Mouse (Mus musculus) midbrain, postnatal 0 days (tissue): ENCODE results near the gene Foxn3. TPM values are rescaled to one million over a fixed set of nuclear protein-coding genes. Genes with fewer than 3 reads are reported as not detected.

Experiments used
- ATAC-seq: fragments of 200-750 bp; cut with Nextera tagmentation; 2 replicates; pipeline ENCODE4 v1.8.0; 2017; ENCODE audit warnings: moderate number of reproducible peaks, mild to moderate bottlenecking, moderate TSS enrichment, moderate library complexity; ENCODE audit not compliant: low FRiP score
- DNase-seq: peaks from one replicate; pipeline ENCODE4 v3.0.0-alpha.2; 2015; ENCODE audit warnings: low spot score
- H3K27ac ChIP-seq: fragments of 300-500 bp; sonication (generic); 2 replicates; pipeline ENCODE4 v1.5.1; 2014; ENCODE audit warnings: low read depth, mild to moderate bottlenecking, low read length, mixed read lengths
- H3K27me3 ChIP-seq: fragments of 300-500 bp; sonication (generic); 2 replicates; pipeline ENCODE4 v1.6.1; 2014; ENCODE audit warnings: low read length, control low read depth, mixed read lengths; ENCODE audit not compliant: insufficient read depth
- H3K36me3 ChIP-seq: fragments of 300-500 bp; sonication (generic); 2 replicates; pipeline ENCODE4 v1.6.1; 2014; ENCODE audit warnings: low read length, control low read depth, mixed read lengths; ENCODE audit not compliant: insufficient read depth
- H3K4me1 ChIP-seq: fragments of 300-500 bp; sonication (generic); 2 replicates; pipeline ENCODE4 v1.6.1; 2014; ENCODE audit warnings: mild to moderate bottlenecking, control low read depth, antibody characterized with exemption, low read length, mixed read lengths; ENCODE audit not compliant: insufficient read depth
- H3K4me2 ChIP-seq: fragments of 300-500 bp; sonication (generic); 2 replicates; pipeline ENCODE4 v1.6.1; 2014; ENCODE audit warnings: low read depth, mild to moderate bottlenecking, low read length, mixed read lengths; ENCODE audit not compliant: poor library complexity, severe bottlenecking
- H3K4me3 ChIP-seq: fragments of 300-500 bp; sonication (generic); 2 replicates; pipeline ENCODE4 v1.5.1; 2014; ENCODE audit warnings: low read depth, mild to moderate bottlenecking, low read length, moderate library complexity
- H3K9ac ChIP-seq: fragments of 300-500 bp; sonication (generic); replicated peaks from 2 replicates; pipeline ENCODE4 v1.6.1; 2014; ENCODE audit warnings: mild to moderate bottlenecking, low read length, moderate library complexity, mixed read lengths; ENCODE audit not compliant: poor library complexity, severe bottlenecking
- H3K9me3 ChIP-seq: fragments of 300-500 bp; sonication (generic); 2 replicates; pipeline ENCODE4 v1.6.1; 2016; ENCODE audit warnings: low read length, control low read depth
- CTCF ChIP-seq: IDR thresholded peaks from 2 replicates; pipeline ENCODE4 v1.5.1; 2016; ENCODE audit warnings: antibody characterized with exemption, mild to moderate bottlenecking
- WGBS: fragments of 180-500 bp; shearing (Covaris S2); extraction: QIAGEN DNeasy Blood & Tissue Kit; methylation state at CpG from one replicate; pipeline ENCODE4 v1.1.7; 2014; 5-methylcytosine and 5-hydroxymethylcytosine counted together
- polyA plus RNA-seq: library from polyadenylated mRNA; unstranded; fragments of >200 nt; fragmentation: Nextera tagmentation; extraction: Ambion mirVana; gene quantifications from 2 replicates; pipeline ENCODE4 v1.2.1, GENCODE M21; 2015
- total RNA-seq: library from RNA; depleted of rRNA; stranded (reverse); fragments of >200 nt; gene quantifications from 2 replicates; pipeline ENCODE4 v1.2.3, GENCODE M21; 2014

The Foxn3 gene
- total and polyA plus RNA-seq, 2 experiments from 2014 or later: 38.9 to 72.7 TPM

DNA sequence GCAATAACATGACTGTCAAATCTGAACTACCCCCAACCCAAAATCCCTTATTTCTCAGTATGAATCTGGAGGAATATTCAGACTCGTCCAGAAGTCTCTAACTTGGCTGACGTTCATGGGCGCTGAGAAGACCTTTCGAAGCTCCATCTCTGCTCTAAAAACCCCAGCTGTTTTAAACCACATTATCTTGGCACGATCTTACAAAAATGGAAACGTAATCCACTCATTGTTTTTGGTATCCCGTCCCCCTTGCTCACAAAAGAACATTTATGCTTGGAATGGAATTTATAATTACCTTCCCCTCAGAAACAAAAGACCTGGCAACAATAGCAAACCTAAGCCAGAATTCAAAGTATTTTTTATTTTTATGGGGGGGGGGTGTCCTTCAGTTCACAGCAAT, 221.6 kb downstream of the Foxn3 start:
- no peak for ATAC-seq
- H3K27ac ChIP-seq: peak overlapping the region; percentile 82; the same call in 1 of the 2 replicates
- WGBS: 18% methylated on average over 7 of the region's 7 CpGs
- no peaks in the 10 kb centered on the region for H3K36me3 ChIP-seq
- no peak for TF ChIP-seq CTCF
- no peaks in the 10 kb centered on the region for H3K9me3 ChIP-seq
- no peak overlapping the region for H3K4me3 ChIP-seq
- H3K27me3 ChIP-seq: no peaks in the 10 kb centered on the region
- H3K4me1 ChIP-seq: peaks cover 12% of the 10 kb centered on the region
- no peak overlapping the region for H3K9ac ChIP-seq
- H3K4me2 ChIP-seq: no peak overlapping the region
- DNase-seq: no peak

DNA sequence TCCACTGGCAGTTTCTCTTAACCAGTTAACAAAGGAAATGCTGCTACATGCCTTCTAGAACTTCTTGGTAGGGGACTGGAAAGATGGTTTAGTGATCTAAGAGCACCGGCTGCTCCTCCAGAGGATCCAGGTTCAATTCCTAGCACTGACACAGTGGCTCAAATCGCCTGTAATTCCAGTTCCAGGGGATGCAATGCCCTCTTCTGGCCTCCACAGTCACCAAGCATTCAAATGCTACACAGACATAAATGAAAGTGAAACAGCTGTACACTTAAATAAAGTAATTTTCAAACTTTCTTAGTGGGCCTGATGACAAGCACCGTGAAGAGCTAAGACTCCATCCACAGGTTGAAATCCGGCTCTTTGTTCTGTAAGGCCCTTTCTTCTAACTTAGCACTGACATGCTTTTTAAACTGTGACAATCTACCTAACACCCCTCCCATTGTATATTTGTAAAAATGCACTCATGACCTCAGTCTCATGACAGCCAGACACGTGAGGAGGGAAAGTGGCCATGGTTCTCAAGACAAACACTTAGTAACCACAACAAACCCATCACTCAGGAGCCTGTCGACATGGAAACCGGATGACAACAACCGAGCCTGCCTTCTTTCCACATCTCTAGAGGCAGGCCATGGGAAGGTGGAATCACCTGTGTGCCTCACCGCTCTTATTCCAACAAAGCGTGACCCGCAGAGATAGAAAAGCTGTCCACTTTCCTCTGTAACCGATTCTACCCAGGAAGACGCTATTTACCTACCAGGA, 222.8 kb downstream of the Foxn3 start:
- H3K4me3 ChIP-seq: no peak overlapping the region
- no peaks in the 10 kb centered on the region for H3K27me3 ChIP-seq
- DNase-seq (no peak), ATAC-seq (peak; percentile 7; the same call in 1 of the 2 replicates)
- H3K9ac ChIP-seq: no peak overlapping the region
- WGBS: 62% methylated on average over 13 of the region's 13 CpGs
- no peaks in the 10 kb centered on the region for H3K9me3 ChIP-seq
- H3K36me3 ChIP-seq: no peaks in the 10 kb centered on the region
- peak overlapping the region; percentile 82 for H3K27ac ChIP-seq
- H3K4me2 ChIP-seq: no peak overlapping the region
- peaks cover 12% of the 10 kb centered on the region for H3K4me1 ChIP-seq
- TF ChIP-seq CTCF: peak; percentile 55

DNA sequence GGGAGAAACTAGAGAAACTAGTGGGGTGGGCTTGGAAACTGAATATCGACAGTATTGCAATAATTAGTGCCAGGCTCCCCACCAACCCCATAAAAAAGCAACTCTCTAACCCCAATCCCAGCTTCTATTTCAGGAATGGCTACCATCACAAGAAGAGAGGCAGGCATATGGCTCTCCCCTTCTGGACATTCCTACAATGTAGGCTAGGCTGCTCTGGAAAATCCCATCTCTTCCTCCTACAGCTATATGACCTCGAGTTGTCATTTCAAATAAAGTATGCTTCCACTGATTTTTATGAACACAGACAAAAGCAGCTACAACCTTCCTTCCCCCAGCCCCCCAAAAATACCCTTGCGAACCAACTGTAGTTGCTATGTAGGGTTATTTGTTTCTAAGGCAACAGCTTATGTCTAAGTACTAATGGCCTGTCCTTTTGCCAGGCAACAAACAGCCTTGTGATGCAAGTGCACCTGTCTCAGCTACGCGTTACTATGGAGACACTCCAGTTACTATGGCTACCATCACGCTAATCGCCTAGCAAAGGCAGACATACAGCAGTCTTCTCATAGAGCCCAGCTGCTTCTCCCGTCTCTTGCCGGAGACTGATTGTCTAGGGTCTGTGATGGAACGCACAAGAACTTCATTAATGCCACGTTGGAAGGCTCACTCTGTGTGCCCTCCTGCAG, 223.6 kb downstream of the Foxn3 start:
- Histone ChIP-seq H3K4me3 (no peak overlapping the region), H3K36me3 (no peaks in the 10 kb centered on the region), H3K4me1 (peaks cover 12% of the 10 kb centered on the region), H3K27ac (peak overlapping the region; percentile 82), H3K9me3 (no peaks in the 10 kb centered on the region), H3K27me3 (no peaks in the 10 kb centered on the region), H3K9ac (no peak overlapping the region), H3K4me2 (peak overlapping the region; percentile 28)
- peak; percentile 98 for DNase-seq
- no peak for TF ChIP-seq CTCF
- peak; percentile 93 for ATAC-seq
- WGBS: 17% methylated on average over 11 of the region's 11 CpGs

DNA sequence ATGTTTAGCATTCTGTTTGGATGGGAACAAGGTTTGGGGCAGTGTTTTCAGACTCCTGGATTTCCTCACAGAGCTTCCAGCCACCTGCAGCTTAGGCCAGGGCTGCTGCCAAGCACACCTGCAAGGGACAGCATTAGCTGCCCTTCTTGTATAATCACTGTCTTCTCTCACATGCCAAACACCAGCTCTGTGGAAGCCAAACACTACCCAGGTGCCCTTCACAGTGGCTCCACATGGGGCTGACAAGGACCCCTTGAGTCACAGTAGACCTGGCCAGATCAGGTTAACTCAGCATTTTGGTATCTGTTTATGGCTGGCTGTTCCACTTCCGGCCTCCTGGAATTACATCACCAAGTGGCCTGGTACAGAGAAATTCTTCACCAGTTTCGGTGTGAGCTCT, 224.6 kb downstream of the Foxn3 start:
- Histone ChIP-seq H3K4me2 (no peak overlapping the region), H3K27ac (peak overlapping the region; percentile 82), H3K4me1 (peaks cover 18% of the 10 kb centered on the region), H3K27me3 (no peaks in the 10 kb centered on the region), H3K9me3 (no peaks in the 10 kb centered on the region), H3K4me3 (no peak overlapping the region), H3K9ac (0 out of 2 replicates have a peak overlapping the region, but pooled peaks have one; percentile 13), H3K36me3 (no peaks in the 10 kb centered on the region)
- no peak for DNase-seq
- WGBS: 92% methylated on average over 2 of the region's 2 CpGs
- TF ChIP-seq CTCF: no peak
- no peak for ATAC-seq

DNA sequence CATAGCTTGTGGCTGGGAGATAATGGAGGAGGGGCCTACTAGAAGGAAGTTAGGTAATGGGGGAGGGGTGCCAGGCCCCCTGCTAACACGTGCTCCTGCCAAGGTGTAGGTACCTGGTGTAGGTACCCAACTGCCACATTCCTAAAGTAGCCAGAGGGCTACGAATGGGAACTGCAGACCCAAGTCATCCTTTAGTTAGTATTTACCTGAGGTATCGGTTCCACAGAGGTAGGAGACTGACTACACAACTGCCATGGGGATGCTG, 226.3 kb downstream of the Foxn3 start:
- no peak for TF ChIP-seq CTCF
- ATAC-seq (no peak), DNase-seq (no peak)
- WGBS: 93% methylated on average over 3 of the region's 3 CpGs
- no peaks in the 10 kb centered on the region for H3K9me3 ChIP-seq
- H3K4me2 ChIP-seq: no peak overlapping the region
- H3K27ac ChIP-seq: no peak overlapping the region
- no peaks in the 10 kb centered on the region; the same call in 1 of the 2 replicates for H3K36me3 ChIP-seq
- H3K9ac ChIP-seq: no peak overlapping the region
- peaks cover 25% of the 10 kb centered on the region for H3K4me1 ChIP-seq
- no peak overlapping the region for H3K4me3 ChIP-seq
- H3K27me3 ChIP-seq: no peaks in the 10 kb centered on the region
